Mouse (Mus musculus) urinary bladder, adult 2 months (tissue): ENCODE data around the gene Cldnd1. TPM values are rescaled to one million over a fixed set of nuclear protein-coding genes. Genes with fewer than 3 reads are reported as not detected.

Experiments
- DNase-seq: peaks from one replicate; pipeline ENCODE4 v3.0.0; 2022; ENCODE audit warnings: low spot score
- polyA plus RNA-seq: library from polyadenylated mRNA; depleted of rRNA; stranded (reverse); fragments of >200 nt; gene quantifications from 2 replicates; pipeline ENCODE4 v1.2.3, GENCODE M21; 2012; rRNA removed

The Cldnd1 gene
- polyA plus RNA-seq, 1 experiment, result 79.2 TPM

DNA sequence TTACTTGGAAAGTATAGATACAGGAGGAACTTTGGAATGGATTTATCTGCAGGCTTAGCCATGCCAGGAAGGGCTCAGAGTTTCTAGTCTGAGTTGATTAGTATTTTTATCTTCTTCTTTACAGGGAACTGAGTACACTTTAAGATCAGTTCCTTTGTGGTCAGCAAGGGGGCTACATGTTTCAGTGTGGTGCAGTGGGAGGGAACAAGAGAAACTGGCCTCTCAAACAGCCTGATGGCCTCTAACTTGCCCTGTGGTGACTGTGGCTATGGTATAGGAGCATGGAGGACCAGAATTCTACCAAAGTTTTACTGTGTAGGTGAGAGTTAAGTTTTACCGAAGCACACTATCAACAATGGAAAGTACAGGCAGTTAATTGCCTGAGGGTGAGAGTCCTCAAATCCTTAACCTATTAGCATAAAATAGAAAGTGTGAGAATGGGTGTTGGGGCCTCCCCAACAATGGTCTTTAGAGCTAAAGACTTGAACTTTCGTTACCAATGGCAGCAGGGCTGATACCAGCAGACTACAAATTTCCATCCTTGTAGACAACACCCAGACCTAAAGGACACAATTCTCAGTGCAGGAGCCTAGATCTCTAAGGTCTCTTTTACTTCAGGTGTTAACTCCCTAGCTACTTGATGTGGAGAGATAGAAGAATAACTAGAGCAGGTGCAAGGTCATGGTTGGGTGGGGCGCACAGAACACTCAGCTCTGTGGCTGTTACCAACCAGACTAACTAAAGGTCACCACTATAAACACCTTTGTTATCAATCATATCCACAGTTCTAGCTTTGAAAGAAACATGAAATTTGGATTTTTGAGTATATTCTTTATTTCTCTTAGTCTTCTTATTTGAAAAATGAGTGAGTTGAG, 18.9 kb upstream of the Cldnd1 start:
- DNase-seq, result no peak

DNA sequence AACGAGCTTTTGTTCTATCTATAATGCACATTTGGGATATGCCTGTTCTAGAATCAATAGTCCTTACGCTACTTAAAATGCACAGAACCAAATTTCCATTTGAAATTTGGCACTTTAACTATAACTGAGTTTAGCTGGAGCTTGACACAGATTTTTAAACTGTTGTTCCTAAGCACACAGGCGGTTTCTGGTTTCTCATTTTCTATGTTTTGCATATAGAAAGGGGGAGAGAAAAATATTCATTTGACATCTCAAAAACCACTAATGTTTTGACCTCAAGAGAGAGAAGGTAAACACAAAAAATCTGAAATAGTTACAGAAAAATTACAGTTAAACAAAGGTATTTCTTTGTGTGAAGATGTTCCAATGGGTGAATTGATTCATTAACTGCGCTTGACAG, 18.2 kb upstream of the Cldnd1 start:
- no peak for DNase-seq

DNA sequence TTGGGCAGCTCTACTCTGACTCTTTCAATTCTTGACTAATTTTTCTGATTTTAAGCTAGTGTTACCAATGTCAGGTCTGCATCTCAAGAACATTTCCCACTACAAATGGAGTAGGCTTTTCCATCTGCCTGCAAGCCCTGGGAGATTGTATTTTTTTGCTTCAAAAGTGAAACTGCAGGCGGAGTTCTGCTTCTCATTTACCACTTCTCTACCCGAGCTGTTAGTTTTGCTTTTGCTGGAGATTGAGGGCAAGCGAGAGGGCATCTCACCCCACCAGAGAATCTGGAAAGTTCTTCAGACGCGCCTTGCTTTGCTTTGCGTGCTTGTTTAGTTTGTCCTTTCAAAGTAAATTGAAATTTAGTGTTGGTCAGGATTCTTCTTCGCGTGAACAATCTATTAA, 15.5 kb upstream of the Cldnd1 start:
- no peak for DNase-seq

DNA sequence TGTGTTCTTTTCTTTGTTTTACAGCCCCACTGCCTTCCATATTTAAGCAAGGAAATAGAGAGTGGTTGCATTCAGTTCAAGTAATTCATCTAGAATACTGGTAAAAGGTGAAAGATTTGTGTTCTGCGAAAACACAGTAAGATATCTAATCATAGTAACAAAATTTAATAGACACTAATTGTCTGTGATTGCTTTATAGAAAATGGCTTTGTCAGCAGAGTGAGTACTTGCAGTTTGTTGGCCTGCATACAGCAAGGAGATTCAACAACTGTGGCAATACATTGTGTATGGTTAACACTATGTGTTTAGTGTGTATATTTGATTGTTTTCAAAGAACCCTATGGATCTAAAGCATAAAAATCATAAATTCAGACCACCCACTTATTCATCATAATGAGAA, 14.6 kb upstream of the Cldnd1 start:
- no peak for DNase-seq

DNA sequence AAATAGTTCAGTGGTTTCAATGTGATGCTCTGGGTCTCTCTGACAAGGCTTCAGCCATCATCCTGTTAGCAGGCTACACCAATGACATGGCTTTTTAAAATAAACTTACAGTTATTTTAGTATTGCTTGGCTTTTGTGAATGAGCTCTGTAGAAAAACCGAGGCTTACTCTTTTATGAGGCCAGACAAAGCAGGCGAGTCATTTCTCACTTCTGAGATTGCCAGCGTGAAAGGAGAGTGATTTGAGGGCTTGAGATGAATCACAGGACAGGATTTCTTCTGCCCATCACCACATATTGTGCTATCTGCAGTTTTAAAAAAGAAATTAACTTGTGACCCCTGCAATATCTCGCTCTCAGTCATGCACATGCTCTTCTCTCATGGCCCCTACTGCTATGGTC, 12.7 kb upstream of the Cldnd1 start:
- no peak for DNase-seq

DNA sequence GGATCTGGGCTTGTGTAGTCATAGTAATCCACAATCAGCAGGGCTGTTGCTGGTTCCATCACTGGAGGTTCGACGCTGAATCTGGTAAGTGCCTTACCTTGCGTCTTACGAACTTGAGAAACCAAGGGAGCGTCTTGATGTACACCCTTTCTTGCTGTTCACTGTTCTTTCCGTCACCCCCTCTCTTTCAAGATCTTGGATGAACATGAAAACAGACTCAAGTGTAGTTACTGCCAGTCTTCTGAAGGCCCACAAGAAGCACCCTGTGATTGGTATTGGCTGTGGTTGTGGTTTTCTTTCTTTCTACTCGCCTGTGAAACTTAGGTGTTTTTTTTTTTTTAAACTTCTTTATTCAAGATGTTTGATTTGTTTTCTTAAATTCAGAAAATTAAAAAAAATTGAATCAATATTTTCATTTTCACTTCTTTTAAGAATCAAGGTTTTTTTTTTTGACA, 9.0 kb upstream of the Cldnd1 start, which contains the start of gene Gpr15:
Gene Gpr15, minus strand, starts transcription at position 405 of the 455 bp plus-strand sequence.
- no peak for DNase-seq

DNA sequence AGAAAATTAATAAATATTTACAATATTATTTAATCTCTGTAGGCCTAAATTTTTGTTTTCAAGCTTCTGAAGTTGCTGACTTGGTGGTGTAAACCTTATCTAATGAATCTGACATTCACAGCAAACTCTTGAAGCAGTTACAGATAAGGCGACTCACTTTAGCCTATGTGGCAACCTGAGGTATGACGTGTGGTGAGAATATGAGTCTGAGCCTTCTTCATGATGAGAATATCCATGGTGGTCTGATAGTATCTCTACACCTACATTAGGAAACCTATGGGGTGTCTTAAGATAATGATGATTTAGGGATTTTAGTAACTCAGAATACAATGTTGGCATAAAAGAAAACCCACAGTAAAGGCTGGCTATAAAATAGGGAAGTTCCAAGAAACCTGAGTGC, 5.4 kb upstream of the Cldnd1 start:
- no peak for DNase-seq

DNA sequence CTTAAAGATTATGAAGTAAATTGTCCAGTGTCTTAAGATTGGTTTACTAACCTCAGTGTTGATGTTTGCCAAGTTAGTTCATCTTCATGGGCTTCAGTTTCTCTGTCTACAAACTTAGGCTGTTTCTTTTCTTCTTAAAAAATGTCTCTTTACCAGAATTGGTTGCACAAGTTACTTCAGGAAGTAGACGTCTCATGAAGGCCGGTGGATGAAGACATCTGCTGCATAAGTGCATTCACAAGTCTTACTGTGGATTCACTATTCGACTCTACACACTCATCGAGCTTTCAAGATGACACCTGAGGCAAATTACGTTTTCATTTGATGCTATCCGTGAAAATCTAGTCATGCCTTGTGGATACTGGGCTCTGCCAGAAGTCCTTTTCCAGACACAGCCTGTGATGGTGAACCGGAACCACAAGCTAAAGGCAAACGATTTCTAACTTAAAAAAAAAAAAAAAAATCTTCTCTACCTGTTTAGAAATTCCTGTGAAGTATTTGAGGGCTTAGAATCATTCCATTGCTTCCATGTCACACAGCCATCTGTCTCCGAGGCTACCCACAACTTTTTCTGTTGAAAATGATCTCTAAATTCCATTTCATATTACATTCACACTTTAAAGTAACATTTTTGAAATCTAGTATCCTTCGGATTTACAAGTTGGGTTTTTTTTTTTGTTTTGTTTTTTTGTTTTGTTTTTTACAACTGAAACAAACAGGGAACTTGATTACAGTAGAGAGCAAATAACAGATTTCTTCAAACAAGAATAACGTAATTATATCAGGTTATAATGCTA, 832 bp upstream of the Cldnd1 start:
- DNase-seq, result no peak

DNA sequence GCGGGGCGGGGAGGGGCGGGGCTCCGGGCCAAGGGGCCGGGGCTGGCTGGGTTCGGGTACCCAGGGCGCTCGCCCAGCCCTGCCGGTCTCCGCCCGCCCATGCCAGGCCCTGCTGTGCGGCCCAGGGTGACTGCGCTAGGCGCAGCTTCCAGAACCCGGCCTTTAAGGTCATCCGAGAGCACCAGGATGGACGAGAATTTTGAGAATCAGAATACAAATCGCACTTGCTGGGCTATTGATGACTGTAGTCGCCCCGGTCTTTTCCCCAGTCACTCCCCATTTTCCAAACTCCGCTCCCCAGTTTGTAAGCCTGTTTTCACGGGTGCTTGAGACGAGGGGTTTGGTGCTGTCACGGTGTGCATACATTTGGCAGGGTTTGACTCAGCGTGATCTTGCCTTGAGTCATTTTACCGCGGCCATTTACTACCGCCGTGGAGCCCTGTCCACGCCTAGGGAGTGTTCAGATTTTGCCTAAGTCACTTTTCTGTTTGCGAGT, 514 bp downstream of the Cldnd1 start:
- no peak for DNase-seq

DNA sequence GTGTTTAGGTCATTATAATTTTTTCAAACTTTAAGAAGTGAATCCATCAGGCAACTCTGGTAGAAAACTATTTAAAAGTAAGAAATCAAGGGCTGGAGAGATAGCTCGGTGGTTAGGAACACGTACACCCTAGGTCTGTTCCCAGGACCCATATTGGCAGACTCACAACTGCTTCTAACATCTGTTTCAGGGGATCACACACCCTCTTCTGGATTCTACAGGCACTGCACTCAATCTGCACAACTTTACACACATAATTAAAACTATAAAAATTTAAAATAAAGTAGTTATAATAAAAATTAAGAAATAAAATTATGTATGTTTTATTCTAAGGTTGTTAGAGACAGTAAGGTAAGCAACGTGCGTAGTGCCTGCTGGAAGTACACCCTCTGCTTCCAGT, 10.5 kb downstream of the Cldnd1 start:
- DNase-seq, result no peak

DNA sequence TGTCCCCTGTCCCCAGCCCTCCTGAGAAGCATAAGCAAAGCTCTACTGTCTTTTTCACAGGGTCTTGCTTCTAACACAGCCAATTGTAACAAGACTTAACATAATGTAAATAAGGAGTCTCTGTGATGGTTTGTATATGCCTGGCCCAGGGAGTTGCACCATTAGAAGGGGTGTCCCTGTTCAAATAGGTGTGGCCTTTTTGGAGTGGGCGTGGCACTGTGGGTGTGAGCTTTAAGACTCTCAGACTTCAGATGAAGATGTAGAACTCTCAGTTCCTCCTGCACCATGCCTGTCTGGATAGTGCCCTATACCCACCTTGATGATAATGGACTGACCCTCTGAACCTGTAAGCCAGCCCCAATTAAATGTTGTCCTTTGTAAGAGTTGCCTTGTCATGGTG, 11.1 kb downstream of the Cldnd1 start:
- DNase-seq, result no peak

DNA sequence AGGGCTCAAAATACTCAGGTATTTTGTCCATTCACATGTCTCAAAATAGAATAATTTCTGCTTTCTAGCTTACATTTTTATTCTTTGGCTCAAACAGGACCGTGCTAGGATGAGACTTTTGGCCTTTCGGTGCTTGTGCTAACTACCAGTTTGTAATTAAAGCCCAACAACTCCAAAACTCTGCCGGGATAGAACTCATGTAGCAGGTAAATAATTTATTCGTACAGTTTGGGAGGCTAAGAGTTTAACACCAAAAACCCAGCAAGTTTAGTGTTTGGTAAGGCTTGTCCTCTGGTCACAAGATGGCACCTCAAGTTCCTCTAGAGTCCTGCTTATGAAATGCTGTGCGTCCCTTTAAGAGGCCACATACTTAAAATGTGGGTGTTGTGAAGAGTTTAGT, 13.0 kb downstream of the Cldnd1 start:
- no peak for DNase-seq

DNA sequence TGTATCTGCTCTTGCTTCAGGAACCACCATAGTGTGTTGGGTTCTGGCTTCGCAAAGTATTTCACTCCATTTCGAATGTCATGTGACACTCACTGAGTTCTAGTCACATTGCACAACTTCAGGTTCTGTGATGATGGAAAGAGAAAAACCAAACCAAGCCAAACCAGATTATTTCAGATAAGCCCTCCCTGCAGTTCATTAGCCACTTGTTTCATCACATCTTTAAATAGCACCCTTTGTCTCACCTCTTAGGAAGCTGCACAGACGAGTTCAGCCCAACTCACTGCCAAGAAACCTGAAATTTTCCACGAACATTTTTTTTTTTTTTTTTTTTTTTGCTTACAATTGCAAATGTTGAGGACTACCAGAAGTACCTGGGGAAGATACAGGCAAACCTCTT, 19.0 kb downstream of the Cldnd1 start:
- DNase-seq, result no peak

DNA sequence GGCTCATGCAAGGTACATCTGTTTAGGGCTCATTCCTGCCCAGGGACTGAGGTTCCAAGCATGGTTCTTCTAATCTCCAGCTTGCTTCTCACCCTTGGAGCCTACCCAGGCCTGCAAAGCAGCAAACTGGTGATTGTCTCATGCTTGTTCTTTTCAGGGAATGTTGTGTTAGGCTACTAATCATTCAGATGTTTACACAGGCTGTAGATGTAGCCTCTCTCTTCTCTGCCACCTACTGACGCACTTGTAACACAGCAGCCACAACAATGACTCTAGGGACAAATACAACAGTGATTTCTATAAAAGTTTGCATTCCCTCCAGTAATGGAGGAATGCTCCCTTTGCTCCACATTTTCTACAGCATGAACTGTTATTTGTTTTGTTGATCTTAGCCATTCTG, 23.6 kb downstream of the Cldnd1 start:
- no peak for DNase-seq

DNA sequence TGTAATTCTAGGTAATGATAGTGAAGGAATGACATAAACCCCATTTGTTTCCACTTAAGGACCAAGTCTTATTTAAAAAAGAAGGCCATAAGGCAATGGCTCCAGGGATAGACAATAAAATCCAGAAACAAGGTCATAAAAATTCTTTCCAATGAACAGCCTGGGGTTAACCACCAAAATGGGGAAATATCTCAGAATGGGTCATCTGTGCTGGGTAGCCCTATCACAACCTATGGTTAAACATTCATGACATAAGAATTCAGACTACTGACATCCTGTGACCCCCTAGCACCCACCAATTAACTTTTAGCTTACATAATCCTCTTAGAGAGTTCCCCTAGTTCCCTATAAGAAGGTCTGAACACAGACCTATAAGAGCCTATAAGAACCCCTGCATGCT, 28.5 kb downstream of the Cldnd1 start:
- no peak for DNase-seq

DNA sequence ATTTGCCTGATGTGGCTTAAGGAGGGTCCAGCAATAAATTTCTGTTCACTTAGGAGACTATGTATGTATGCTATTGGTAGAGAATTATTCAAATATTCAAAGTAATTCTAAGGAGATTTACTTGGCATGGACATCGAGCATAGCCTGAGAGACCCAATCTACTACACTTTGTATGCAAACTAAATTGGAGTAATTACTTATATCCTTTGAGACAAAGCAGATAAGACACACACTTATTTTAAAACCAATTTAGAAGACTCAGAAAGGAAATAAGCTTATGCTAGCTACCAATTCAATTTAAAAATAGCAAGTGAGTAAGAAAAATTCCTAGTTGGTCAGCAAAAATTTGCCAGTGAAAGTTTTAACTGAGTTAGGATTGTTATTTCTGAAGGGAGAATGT, 35.4 kb downstream of the Cldnd1 start, which contains the start of gene Olfr172:
Gene Olfr172, minus strand, starts transcription at position 101 of the 400 bp plus-strand sequence.
- DNase-seq, result no peak

Other genes starting within 250 kb of the Cldnd1 start
- gene St3gal6, start 203.7 kb upstream of the Cldnd1 start, polyA plus RNA-seq, result 14.3 and 16.2 TPM in 2 replicates
- gene Gm813, start 110.9 kb upstream of the Cldnd1 start, polyA plus RNA-seq, result not detected in 2 replicates
- gene E330017A01Rik, start 89.2 kb upstream of the Cldnd1 start, polyA plus RNA-seq, result not detected in 2 replicates
- gene Cpox, start 57.6 kb upstream of the Cldnd1 start, polyA plus RNA-seq, result 20.3 and 26.5 TPM in 2 replicates
- gene Gpr15, start 8.8 kb upstream of the Cldnd1 start, polyA plus RNA-seq, result 0.03 TPM in 1 of 2 replicates, not detected in the other
- gene Olfr172, start 35.3 kb downstream of the Cldnd1 start, polyA plus RNA-seq, result not detected in 2 replicates
- gene Olfr173, start 72.4 kb downstream of the Cldnd1 start, polyA plus RNA-seq, result not detected in 2 replicates
- gene Olfr175-ps1, start 98.9 kb downstream of the Cldnd1 start, polyA plus RNA-seq, result not detected in 2 replicates
- gene Olfr177, start 146.9 kb downstream of the Cldnd1 start, polyA plus RNA-seq, result not detected in 2 replicates
- not detected in 2 replicates for gene Olfr178, start 164.2 kb downstream of the Cldnd1 start, polyA plus RNA-seq
- gene Olfr181, start 200.8 kb downstream of the Cldnd1 start, polyA plus RNA-seq, result not detected in 2 replicates
- not detected in 2 replicates for gene Olfr180, start 201.5 kb downstream of the Cldnd1 start, polyA plus RNA-seq